Mouse (Mus musculus) frontal cortex, postnatal 25 days (tissue): ENCODE results near the gene Tmed10.

Experiments used
- DNase-seq, 2 experiments: peaks; one replicate each; pipeline ENCODE4 v3.0.0; 2022; ENCODE audit warnings: low spot score in 2 of 2

The Tmed10 gene

DNA sequence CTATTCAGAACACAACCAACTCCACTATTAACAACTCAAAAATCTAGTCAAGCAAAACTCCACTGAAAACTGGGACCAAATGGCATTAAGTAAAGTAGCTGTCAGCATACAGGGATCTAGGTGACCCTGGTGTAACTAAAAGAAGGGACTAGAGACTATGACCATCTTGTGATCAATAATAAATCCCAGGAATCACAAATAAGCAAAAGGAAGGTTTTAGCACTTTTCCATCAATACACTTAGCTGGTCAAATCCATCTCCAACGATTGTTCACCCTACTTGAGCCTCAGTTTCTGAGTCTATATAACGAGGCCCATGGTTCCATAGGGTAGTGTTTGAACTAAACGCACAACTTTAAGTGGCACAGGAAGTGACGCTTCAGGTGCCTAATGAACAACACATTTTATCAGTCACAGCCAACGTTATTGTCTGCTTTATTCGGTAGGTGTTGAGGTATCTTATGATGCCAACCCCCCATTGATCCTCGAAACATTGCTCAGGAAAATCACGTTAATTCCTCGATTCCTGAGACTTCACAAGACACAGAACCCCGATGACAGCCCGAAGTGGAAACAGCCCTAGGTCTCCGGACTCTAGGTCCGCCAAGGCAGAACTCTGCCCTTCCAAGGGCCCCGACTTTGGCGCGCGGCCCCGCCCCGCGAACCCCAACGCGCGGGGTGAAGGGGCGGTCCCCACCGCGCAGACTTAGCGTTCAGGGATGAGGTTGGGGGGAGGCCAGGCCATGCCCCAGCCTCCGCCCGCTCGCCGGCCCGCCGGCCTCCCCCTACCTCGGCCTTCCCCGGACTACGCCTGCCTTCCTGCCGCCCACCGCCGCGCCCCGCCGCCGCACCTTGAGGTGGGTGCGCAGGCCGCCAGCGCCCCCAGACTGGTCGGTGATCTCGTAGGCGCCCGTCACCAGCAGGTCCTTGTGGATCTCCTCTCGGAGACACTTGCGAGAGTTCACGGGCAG lies 771 bp downstream of the Tmed10 start:
- peak in 1 of 2 experiments; percentile 42 for DNase-seq

DNA sequence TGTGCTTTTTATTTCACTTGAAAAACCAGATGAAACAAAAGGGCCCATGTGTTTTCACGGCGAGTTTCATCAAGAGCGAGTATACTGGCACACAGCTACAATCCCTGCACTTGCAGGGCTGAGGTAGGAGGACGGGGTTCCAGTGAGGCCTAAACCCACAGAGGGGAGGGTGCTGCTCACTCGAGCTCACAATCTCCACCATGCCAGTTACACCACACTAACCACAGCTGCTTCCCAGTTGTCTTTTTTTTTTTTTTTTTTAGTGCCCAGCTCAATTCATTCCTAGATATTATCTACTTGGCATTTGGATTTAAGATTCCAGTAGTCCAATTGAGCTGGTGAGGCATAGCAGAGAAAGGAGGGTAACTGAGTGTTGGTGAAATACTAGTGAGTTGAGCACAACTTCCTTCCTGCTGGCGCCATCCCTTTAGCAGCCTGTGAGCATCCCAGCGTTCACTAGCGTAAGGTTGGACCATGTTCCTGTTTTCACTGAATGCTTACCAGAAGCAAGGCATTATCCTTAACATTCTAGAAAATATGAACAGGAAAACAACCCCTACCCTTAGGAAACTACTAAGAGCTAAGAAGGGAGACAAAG lies 2.5 kb downstream of the Tmed10 start:
- no peak for DNase-seq

DNA sequence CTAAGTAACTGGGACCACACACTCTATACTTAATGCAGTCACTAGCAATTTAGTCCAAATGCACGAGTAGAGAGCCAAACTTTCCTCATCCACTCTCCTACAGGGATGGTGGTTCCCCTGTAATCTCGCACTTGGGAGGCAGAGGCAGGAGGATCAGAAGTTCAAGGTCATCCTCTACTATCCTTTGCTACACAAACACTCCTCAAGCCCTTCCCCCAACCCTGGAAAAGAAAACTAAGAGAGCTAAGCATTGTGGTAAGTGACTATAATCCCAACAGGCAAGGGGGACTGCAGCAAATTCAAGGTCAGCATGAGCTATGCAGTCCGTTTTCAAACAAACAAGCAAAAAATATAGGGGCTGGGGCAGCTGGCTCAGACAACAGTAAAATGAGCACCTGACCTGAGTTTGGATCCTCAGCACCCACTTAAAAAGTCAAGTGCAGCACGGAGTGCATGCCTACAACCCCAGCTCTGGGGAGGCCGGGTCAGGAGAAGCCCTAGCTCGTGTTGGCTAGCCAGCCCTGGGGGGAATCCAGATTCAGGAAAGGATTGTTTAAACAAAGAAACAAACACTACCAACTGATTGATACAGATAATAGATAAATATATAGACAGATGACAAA lies 6.1 kb downstream of the Tmed10 start:
- DNase-seq, result no peak

DNA sequence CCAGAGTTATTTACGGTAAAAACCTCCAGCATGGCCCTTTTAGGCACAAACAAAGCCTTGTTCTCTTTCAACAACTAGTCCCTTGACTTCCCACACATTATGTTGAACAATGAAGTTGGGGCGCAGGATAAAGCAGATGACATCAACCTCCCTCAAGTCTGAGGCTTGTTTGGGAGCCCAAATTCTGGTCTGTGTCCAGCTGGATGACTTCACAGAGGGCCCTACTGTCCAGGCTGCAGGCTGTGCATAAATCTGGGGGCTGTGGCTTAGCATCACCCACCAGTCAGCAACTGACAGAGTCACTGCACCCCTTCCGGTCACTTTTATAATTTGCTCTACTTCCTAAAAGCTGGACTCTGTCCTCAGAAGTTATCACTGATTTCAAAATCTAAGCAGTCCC lies 8.4 kb downstream of the Tmed10 start:
- DNase-seq, result no peak

DNA sequence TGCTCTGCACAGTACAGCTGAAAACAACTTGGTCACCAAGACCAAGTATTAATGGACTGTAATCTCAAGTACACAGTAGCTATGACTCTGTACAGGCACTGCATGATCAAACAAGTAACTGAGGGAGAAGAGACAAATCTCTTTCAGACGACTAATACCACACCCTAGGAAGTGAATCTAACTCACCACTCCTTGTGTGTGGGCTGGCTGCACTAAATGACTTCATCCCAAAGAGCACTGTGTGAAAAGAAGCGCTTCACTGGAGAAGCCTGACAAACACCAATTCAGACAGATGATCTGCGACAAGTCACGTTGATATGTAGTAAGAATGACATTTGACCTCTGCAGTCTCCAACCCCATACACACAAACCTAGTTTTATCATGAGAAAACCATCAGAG lies 12.1 kb downstream of the Tmed10 start:
- DNase-seq, result no peak

DNA sequence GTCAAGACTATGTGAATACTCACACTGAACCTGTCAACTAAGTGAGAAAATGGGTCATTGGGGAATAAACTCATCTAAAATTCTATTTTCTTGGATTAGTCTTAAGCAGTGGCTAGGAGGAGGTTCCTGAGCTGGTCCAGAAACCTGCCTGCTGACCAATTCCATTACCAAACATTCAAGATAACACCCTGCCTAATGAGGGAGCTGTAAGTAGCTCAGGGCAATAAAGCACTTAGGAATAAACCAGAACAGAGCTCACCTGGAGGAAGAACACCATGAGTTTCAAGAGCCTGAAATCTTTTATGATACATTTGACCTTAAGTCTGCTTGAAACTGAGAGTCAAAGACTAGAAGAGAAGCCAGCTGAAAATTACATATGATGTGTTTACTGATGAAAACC lies 13.1 kb downstream of the Tmed10 start:
- no peak for DNase-seq

DNA sequence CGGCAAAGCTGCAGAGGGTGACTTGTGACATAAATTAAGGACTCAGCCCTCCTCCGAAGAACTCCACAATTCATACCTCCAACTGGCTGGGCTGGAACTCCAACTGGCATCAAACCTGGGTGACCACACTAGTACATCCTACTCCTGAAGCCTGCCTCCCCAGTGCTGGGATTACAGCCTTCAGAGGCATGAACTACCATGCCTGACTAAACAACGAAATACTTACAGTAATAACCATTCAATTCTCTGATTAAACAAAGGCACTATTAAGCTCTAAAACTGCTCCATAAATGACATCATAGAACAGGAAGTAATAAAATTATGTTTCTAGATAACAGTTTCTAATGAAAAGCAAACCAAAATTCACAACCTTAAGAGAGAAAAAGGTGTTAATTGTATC lies 13.5 kb downstream of the Tmed10 start:
- DNase-seq, result no peak

DNA sequence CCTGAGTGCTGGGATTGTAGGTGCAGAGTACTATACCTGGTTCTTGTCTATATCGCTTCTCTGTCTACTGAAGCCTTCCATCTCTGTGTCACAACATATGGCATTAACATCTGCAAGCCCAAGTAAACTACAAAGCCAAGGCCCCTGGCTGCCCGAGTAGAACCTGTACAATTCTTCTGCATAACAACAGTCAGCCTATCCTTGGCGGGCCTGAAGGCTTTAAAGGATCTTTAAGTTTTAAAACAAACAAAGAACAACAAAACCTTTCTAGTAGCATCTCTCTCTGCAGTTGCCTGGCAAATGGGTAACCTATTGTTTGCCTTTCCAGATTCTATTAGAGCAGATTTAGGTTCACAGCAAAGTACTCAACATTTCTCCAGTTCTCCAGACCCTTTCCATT lies 20.6 kb downstream of the Tmed10 start:
- no peak for DNase-seq

DNA sequence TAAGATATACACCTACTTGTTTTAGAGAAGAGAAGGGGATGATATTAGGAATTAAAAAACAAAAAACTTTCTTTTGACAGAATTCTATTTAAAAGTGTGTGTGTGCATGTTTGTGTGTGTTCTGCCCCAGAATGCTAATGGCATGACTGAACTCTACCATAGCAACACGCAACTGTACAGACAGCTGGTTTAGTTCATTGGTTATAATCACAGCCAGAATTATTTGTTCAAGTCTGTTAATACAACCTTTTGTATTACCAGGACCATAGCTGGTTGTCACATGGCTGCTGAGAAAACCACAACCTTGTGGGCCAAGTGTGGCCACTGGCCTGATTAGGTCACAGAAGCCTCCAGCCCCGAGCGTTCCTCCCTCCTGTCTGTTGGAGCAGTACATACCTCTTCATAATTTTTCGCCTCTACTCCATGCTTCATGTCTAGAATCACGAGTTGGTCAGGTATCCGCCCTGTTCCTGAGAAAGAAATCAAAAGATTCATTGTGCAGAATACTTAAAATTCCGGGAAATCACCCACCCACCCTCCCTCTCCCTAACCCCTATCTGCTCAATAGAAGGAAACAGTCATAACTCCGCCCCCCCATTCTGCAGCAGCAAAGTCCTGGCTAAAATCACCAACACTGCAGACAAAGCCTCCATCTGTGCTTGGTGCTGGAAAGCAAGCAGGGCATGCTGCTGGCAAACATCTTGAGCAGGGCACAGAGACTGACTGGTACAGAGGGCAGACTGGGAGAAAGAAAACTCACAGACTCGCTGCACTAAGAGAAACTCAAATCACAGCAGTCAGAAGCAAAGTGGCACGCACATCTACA lies 24.0 kb downstream of the Tmed10 start:
- peak in 1 of 2 experiments; percentile 32 for DNase-seq

DNA sequence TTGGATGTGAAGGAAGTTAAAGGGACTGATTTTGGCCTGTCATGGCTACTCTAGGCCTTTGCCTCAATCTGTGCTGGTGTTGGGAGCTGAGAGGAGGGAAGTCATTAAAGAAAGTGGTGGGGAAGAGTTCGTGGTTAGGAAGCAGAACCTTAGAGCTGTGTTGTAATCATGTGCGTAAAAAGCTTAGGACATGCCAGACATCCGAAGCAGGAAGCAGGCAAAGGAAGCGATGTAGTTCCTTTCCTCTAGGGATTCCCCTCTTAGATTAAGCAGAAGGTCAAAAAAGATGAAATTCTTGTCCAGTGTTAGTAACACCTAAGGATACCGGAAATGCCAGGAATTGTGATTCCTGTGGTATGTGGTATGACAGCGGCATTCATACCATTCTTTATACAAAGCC lies 26.3 kb downstream of the Tmed10 start:
- DNase-seq, result no peak

DNA sequence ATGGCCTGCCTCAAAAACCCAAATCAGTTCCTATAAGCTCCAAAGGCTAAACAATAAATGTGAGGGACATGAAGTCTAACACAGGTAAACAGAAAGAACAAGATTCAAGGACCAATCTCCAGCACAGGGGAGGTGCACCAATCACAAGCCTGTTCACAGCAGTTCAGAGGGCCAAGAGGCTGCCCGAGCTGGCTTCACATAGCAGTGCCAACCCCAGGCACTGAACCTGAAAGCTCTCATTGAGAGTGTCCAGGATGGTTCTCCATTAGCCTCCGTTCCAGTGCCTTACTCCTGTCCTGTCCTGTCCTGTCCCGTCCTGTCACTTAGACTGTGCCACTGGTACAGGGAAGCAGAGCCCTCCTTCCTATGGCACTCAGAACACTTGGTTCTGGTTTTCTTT lies 27.5 kb downstream of the Tmed10 start:
- no peak for DNase-seq

DNA sequence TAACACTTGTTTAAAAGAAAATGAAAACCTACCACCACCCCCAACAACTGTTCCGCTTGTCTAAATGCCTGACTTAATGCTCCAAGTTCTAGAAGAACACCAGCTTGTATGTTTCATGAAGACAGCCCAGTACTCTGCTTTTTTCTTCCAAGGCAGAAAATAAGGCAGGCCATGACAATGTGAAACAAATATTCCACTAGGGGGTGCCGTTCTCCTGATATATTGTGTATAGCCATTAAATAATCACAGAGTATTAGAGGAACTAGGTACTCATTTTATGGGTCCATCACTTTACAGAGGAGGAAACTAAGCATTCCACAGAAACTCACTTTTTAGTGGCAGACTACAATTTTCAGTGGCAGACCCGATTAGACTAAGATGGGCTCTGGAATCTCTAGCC lies 28.3 kb downstream of the Tmed10 start:
- DNase-seq, result no peak

DNA sequence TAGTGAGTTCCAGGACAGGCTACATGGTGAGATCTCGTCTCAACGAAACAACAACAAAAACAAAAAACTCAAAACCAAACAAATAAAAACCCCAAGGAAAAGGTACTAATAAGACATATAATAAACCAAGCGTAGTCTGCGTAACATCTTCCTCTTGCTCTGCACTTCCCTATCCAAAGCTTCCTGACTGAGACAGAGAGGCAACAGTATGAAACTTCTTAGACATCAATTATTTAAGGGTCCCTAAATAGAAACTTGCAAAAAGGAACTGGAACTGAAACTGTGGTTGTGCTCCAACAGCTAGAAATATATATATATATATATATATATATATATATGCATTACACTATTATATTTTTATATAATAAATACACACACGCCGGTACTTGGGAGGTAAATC lies 29.1 kb downstream of the Tmed10 start:
- no peak for DNase-seq

DNA sequence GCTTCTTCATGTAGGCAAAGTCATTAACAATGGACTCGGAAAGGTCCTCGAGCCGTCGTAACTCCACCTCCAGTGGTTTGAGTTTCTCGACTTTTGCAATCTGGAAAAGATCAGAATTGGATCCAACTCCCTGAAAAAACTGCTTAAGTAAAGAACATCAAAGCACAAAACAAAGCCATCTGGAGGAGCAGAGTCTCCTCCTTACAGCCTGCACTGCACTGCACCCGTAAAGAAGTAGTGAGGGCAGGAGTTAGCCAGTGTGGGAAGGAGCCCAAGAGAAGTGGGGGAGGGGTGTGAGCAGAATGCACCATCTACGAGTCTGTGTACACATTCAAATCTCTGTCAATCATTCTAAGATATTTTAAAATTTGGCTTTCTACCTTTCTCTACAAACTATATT lies 30.4 kb downstream of the Tmed10 start:
- no peak for DNase-seq

DNA sequence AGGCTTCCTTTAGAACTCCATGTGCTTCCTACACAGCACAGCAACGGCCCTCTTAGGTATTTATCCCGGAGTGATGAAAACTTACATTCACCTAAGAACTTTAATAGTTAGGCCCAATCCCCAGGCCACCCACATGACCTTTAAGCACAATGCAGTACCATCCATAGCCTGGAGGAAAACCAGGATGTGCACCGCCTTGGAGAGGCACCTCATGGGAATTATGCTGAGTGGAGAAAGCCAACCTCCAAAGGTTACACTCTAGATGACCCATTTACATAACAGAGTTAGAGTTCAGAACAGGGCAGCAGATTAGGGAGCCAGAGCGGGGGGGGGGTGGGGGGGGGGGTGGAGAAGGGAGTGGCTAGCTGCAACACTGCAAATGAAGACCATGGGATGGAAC lies 32.3 kb downstream of the Tmed10 start:
- no peak for DNase-seq

DNA sequence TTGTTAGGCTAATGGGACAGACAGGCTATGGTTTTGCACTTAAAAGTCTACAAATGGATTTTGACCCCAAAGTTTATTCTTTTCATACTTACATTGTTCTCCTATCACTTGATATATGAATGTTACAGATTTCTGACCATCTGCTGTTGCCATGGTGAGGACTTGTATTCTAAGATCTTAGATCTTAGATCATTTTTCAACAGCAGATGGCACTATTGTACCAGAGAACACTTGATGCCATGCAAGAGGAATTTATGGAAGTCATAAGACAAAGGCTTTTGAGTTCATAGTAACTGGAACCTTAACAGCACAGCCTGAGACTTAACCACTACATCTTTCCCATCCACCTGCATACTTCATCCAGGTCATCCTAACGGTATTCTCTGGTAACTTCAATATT lies 33.5 kb downstream of the Tmed10 start:
- DNase-seq, result no peak

DNA sequence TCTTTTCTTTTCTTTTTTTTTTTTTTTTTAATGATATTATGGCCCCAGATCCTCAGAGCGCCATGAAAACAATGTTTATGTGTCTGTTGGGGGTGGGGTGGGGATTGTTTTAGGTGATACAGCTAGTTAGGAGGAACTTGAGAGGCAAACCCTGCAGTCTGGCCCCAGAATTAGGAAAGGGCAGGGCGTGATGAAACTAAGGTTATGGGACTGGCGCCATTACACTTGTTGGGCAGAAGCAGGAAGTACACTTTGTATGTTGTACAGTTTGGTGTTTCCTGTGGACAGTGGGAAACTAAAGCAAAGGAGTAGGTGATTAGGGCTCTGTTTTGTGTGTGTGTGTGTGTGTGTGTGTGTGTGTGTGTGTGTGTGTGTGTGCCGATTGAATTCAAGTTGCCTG lies 34.7 kb downstream of the Tmed10 start:
- no peak for DNase-seq

DNA sequence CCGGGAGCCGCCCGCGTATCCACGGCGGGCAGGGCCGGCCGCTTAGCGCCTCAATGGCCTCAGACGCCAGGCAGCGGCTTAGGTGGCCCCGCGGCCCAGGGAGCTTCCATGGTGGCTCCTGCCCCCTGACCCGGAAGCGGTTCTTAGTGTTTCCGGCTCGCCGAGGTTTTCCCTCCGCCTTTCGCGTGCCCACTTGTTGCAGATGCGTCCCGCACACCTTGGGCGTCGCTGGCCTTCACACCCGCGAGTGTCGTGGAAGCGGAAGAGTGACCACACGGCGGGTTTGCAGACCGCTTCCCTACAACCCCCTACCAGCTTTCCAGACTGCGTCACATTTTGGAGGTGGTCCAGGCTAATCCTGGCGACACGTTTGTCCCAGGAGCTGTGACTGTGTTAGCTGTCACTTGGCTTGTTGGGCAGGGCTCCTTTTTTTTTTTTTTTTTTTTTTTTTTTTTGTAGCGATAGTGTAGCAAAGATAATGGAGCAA lies 35.4 kb downstream of the Tmed10 start, which contains the start of gene Nek9:
TSS of gene Nek9 (minus strand) at position 120 of the 487 bp plus-strand sequence.
- peak; percentile 90 to 92 for DNase-seq

DNA sequence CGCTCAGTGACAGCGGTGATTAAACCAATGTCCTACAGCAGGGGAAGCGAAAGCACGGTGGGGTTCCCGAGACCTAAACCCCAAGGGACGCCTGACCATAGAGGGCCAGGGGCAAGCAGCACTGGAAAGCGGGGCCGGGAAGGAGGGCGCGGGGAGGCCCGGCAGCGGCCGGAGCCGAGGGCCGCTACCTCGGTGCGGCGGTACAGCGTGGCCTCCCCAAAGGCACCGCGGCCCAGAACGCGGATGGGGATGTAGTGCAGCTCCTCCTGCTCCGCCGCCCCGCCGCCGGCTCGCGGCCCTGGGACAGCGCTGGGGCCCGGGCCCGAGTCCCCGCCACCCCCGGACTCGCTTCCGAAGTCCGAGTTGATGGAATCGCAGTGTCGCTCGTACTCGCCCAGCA lies 35.8 kb downstream of the Tmed10 start:
- DNase-seq, result no peak

DNA sequence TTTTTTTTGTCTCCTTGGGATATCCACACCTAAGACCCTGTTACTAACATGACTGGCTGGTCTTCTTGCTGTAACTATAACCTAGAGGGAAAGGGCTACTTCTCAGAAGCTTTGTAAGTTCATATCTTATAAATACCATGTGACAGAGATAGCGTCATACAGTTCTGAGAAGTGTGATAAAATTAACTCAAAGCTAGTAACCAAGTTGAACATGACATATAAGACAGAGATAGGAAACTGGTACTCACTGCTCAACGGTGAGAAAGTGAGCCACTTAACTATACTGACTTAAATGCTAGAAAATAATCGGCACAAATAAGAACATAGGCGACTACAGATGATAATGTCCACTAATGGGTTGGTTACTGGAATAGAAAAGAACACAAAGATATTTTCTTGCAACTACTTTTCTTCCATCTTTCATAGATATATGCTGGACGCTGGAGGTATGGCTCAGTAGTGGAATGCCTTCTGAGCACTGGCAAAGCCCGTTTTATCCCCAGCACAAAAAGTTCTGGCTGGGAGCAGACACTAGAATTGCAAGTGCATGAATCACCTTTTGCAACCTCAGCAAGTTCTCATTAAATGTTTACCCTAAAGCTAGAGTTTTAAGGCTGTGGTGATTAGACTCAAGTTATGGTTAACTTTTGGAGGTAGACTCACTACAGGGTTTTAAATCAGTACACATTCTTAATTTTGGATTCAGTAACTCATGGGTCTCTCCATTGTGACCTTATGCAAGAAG lies 36.9 kb downstream of the Tmed10 start:
- DNase-seq, result no peak

DNA sequence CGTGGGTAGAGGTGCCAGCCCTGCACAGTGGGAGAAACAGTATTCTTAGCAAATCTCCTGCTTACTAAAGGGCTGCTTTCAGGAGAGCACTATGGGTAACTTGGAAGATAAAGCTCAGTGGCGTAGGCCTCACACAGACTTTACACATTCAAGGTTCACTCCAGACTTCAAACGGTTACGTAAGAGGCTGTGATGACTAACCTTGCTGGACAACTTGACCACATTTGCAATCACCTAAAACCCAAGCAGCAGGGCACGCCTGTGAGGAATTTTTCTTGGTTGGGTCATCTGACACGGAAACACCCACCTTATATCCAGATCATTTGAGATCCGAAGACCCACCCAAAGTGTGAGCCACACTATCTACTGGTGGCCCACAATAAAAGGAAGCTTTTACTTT lies 44.5 kb downstream of the Tmed10 start:
- DNase-seq, result no peak
